30 mouse cellular contexts compared by ENCODE assay signal in genomic region chr16:25495586-25496196, GRCm38 (mm10).
"Had no signal": no experiment of that assay in that cellular context is flagged by ENCODE, and none has a peak within 500 bp of the region (broad histone marks: within the 10 kb centered on the region; RNA-seq: fewer than 3 reads in every experiment).

No protein-coding gene starts in this region.

- H3K36me3 ChIP-seq: limb, embryonic 10.5 days; limb, embryonic 12.5 days; limb, embryonic 13.5 days; limb, embryonic 15.5 days; liver, embryonic 12.5 days; liver, embryonic 13.5 days; liver, embryonic 15.5 days; lung, embryonic 15.5 days; midbrain, embryonic 10.5 days; midbrain, embryonic 12.5 days; midbrain, embryonic 13.5 days; midbrain, embryonic 15.5 days; neural tube, embryonic 12.5 days had no signal

- H3K27ac ChIP-seq: limb, embryonic 10.5 days; limb, embryonic 12.5 days; limb, embryonic 13.5 days; limb, embryonic 15.5 days; liver, embryonic 12.5 days; liver, embryonic 13.5 days; liver, embryonic 14.5 days; liver, embryonic 15.5 days; lung, embryonic 15.5 days; macrophage; midbrain, embryonic 10.5 days; midbrain, embryonic 12.5 days; midbrain, embryonic 13.5 days; midbrain, embryonic 15.5 days; neural tube, embryonic 12.5 days had no signal

- H3K9me3 ChIP-seq: limb, embryonic 10.5 days; limb, embryonic 12.5 days; limb, embryonic 13.5 days; limb, embryonic 15.5 days; liver, embryonic 12.5 days; liver, embryonic 13.5 days; liver, embryonic 15.5 days; lung, embryonic 15.5 days; megakaryocyte, embryonic 14.5 days; midbrain, embryonic 10.5 days; midbrain, embryonic 12.5 days; midbrain, embryonic 13.5 days; midbrain, embryonic 15.5 days; neural tube, embryonic 12.5 days had no signal

- H3K9ac ChIP-seq: limb, embryonic 12.5 days; limb, embryonic 13.5 days; limb, embryonic 15.5 days; liver, embryonic 12.5 days; liver, embryonic 13.5 days; liver, embryonic 14.5 days; liver, embryonic 15.5 days; liver, postnatal 0 days; lung, embryonic 14.5 days; lung, embryonic 15.5 days; midbrain, embryonic 12.5 days; midbrain, embryonic 13.5 days; midbrain, embryonic 15.5 days; neural tube, embryonic 12.5 days had no signal

- H3K4me3 ChIP-seq: limb, embryonic 10.5 days; limb, embryonic 12.5 days; limb, embryonic 13.5 days; limb, embryonic 15.5 days; liver, embryonic 12.5 days; liver, embryonic 13.5 days; liver, embryonic 15.5 days; lung, embryonic 15.5 days; megakaryocyte, embryonic 14.5 days; midbrain, embryonic 10.5 days; midbrain, embryonic 12.5 days; midbrain, embryonic 13.5 days; midbrain, embryonic 15.5 days; myocyte; neural tube, embryonic 12.5 days had no signal

- H3K27me3 ChIP-seq: limb, embryonic 12.5 days; limb, embryonic 13.5 days; limb, embryonic 15.5 days; liver, embryonic 12.5 days; liver, embryonic 13.5 days; liver, embryonic 15.5 days; lung, embryonic 15.5 days; megakaryocyte, embryonic 14.5 days; midbrain, embryonic 12.5 days; midbrain, embryonic 13.5 days; midbrain, embryonic 15.5 days; neural tube, embryonic 12.5 days had no signal

- DNase-seq: left cerebral cortex, postnatal 4 days; liver; liver, embryonic 13.5 days; liver, postnatal 0 days; lung, adult 18-20 months; lung, adult 2 months; lung, embryonic 14.5 days; lung, postnatal 10 days; lung, postnatal 14 days; lung, postnatal 36 days; lung, postnatal 4 days; midbrain, embryonic 14.5 days had no signal

- H3K4me1 ChIP-seq: limb, embryonic 10.5 days; limb, embryonic 12.5 days; limb, embryonic 13.5 days; limb, embryonic 15.5 days; liver, embryonic 12.5 days; liver, embryonic 13.5 days; liver, embryonic 15.5 days; lung, embryonic 15.5 days; megakaryocyte, embryonic 14.5 days; midbrain, embryonic 10.5 days; midbrain, embryonic 12.5 days; midbrain, embryonic 13.5 days; midbrain, embryonic 15.5 days; neural tube, embryonic 12.5 days had no signal

- H3K4me2 ChIP-seq: limb, embryonic 12.5 days; limb, embryonic 13.5 days; limb, embryonic 15.5 days; liver, embryonic 11.5 days; liver, embryonic 12.5 days; liver, embryonic 13.5 days; liver, embryonic 15.5 days; lung, embryonic 14.5 days; lung, embryonic 15.5 days; midbrain, embryonic 11.5 days; midbrain, embryonic 12.5 days; midbrain, embryonic 13.5 days; midbrain, embryonic 15.5 days; neural tube, embryonic 12.5 days had no signal
